Mouse (Mus musculus): ENCODE measurements around the gene Ppil2. TPM values are rescaled to one million over a fixed set of nuclear protein-coding genes. Genes with fewer than 3 reads are reported as not detected.

Ppil2 gene
- total RNA-seq, 2 experiments from 2014 or later = 48.9 TPM

GRCm38 (mm10) chr16:17044320-17044719 is 66.7 kb downstream of the Ppil2 start:
- intact Hi-C loops (cut with DNase I) = no loop called here
- no peak for DNase-seq

- intact Hi-C loops (cut with DNase I) = no loop called here
- no peak for DNase-seq
Observed at GRCm38 (mm10) chr16:17041417-17041816, 69.6 kb downstream of the Ppil2 start.

GRCm38 (mm10) chr16:17040716-17041115 is 70.3 kb downstream of the Ppil2 start:
- intact Hi-C loops (cut with DNase I) = no loop called here
- DNase-seq = no peak

Small RNA genes lying within 50 kb of the gene (microRNA-seq; reads per million reads assigned to microRNA genes)
- 600 to 761 reads per million in 2 experiments for gene Mir130b
- gene Mir301b = 8.3 to 47.6 reads per million in 2 experiments

Other genes with a start within 250 kb of the Ppil2 start
- not detected for gene Igll1, start 247.3 kb downstream of the Ppil2 start, total RNA-seq (2021)
- 10 to 100 TPM; 39.6 to 42.8 TPM for gene Top3b, start 240.5 kb downstream of the Ppil2 start, total RNA-seq (2021)
- under 1 TPM; 0.62 to 0.77 TPM for gene Vpreb1, start 240.4 kb downstream of the Ppil2 start, total RNA-seq (2021)
- 10 to 100 TPM; 43.4 to 49.0 TPM for gene Ppm1f, start 214.8 kb downstream of the Ppil2 start, total RNA-seq (2021)
- 100 to 1,000 TPM; 121 TPM for gene Mapk1, start 127.9 kb downstream of the Ppil2 start, total RNA-seq (2021)
- 1 to 10 TPM; 4.4 to 4.7 TPM for gene Ypel1, start 41.6 kb downstream of the Ppil2 start, total RNA-seq (2021)
- 1 to 10 TPM in 1 of 2 experiments, under 1 TPM in 1; 0.45 to 2.1 TPM for gene 2610318N02Rik, start 13.9 kb upstream of the Ppil2 start, total RNA-seq (2021)
- gene Sdf2l1, start 21.1 kb upstream of the Ppil2 start, total RNA-seq (2021) = 1 to 10 TPM; 3.4 to 7.1 TPM
- gene Ydjc, start 33.4 kb upstream of the Ppil2 start, total RNA-seq (2021) = 1 to 10 TPM; 1.6 to 2.2 TPM
- under 1 TPM; 0.10 to 0.17 TPM for gene Ccdc116, start 36.0 kb upstream of the Ppil2 start, total RNA-seq (2021)
- gene Ube2l3, start 91.4 kb upstream of the Ppil2 start, total RNA-seq (2021) = 100 to 1,000 TPM; 133 to 137 TPM
- under 1 TPM; 0.19 to 0.27 TPM for gene Rimbp3, start 97.3 kb upstream of the Ppil2 start, total RNA-seq (2021)
- 1 to 10 TPM; 3.7 to 4.1 TPM for gene Hic2, start 122.3 kb upstream of the Ppil2 start, total RNA-seq (2021)
- 1 to 10 TPM; 5.0 to 5.5 TPM for gene Tmem191c, start 164.8 kb upstream of the Ppil2 start, total RNA-seq (2021)
- gene Serpind1, start 220.1 kb upstream of the Ppil2 start, total RNA-seq (2021) = 1 to 10 TPM; 2.8 to 3.0 TPM

Measured in heart, postnatal 10 days (tissue).